Mouse (Mus musculus) adrenal gland, postnatal 14 days (tissue): ENCODE data around the gene Bcdin3d. TPM values are rescaled to one million over a fixed set of nuclear protein-coding genes. Genes with fewer than 3 reads are reported as not detected.

Experiments used
- DNase-seq: peaks from one replicate; pipeline ENCODE4 v3.0.0; 2021; ENCODE audit warnings: mixed read lengths
- total RNA-seq: library from RNA; stranded (reverse); gene quantifications from 2 replicates; pipeline ENCODE4 v1.2.3, GENCODE M21; 2021

Gene Bcdin3d
- total RNA-seq, 1 experiment from 2014 or later, result 3.9 TPM

DNA sequence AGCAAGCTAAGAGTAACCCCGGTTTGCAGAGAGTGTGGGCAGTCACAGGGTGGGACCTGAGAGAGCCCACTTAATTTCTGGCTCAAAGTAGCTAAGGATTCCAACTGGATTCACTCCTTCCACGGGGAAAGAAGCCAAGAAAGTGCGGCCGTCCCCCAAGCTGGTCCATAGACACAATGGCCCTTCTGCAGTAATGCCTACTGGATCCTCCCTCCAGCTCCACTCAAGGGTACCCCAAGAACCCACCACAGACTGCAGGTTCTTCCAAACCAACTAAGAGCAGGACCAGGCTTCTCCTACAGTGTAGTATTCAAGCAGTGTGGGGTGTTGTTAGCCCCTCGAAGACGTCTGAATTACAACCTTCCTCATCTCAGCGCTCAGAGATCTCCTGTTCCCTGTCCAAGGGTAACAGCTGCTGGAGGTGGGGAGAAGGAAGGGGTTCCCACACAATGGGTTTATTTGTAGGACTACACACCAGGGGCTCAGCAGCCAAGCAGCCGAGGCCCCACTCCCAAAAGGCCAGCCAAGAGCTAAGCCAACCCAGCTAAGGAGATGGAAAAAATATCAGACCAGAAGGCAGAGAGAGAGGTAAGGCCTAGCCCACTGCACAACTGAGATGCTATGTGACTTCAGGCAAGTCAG lies 33.6 kb downstream of the Bcdin3d start:
- DNase-seq, result no peak

DNA sequence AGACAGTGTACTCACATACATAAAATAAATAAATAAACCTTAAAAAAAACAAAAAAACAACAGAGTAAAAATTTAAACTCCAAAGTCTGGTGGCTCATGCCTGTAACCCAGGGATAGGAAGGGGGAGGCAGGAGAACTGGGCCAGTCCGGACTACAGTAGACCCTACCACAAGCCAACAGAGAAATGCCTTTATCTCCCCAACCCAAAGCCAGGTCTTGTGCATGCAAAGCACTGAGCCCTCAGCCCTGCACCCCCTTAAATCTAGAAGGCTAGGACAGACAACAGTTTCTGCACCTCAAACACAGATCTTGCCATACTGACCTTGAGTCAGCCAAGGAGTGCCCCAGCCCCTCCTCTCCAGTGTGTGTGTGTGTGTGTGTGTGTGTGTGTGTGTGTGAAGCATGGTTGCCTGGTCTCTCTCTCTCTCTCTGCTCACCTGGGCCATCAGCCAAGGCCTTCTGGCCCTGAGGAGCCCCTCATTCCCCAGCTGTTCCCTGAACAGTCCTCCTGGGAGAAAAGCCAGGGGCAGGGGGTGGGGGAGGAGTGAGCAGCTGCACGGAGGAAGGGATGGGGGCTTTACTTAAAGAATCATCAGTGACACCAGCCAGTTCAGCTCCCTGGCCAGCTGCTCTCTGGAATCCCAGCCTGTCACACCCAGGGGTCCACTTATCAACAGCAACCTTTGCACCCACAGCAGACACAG lies 34.3 kb downstream of the Bcdin3d start:
- DNase-seq, result peak; percentile 59

DNA sequence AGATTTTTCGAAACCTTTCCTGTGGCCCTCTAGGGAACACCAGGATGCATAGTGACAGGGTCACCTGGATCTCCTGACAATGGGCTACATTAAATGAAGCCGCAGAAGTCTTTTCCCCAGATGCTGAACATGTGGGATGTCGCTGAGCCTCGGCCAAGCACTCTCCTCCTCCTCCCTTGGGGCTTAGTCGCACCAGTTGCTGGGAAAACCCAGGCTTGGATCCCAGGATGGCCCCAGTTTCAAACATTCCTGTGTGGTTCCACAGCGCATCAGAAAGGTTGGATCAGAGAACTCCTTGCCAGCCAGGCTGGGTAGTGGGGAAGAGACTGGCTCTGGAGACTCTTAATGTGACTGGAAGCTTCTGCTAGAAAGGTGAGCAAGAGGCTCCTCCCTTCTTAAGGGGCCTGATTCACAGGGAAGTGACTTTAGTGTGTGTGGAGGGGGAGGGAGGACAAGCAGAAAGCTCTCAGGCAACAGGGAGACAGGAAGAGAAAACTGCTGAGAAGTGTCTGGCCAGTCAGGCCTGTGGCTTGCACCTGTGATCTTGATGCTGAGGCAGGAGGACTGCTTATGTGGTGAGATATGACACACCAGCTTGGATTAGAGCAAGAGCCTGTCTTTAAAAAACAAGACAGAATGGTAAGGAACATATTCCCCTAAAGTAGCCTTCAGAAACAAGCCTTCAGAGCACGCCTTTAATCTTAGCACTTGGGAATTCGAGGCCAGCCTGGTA lies 35.4 kb downstream of the Bcdin3d start:
- DNase-seq, result no peak

DNA sequence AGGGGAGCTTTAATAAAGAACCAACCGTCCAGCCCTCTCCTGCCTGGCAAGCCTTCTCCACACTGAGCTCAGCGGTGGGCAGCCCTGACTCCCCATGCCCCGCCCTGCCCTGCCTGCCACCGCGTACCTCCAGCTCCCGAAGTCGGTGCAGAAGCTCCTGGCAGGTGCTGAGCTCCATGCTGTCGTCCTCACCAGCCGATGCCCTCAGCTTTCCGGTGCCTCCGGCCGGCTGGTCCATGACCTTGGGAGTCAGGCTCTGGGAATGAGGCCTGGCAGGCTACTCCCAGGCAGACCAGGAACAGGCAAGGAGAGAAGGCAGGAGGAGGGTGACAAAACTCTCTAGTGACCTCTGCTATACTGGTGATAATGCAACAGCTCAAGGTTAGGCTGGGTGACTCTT lies 40.6 kb downstream of the Bcdin3d start:
- peak; percentile 85 for DNase-seq

DNA sequence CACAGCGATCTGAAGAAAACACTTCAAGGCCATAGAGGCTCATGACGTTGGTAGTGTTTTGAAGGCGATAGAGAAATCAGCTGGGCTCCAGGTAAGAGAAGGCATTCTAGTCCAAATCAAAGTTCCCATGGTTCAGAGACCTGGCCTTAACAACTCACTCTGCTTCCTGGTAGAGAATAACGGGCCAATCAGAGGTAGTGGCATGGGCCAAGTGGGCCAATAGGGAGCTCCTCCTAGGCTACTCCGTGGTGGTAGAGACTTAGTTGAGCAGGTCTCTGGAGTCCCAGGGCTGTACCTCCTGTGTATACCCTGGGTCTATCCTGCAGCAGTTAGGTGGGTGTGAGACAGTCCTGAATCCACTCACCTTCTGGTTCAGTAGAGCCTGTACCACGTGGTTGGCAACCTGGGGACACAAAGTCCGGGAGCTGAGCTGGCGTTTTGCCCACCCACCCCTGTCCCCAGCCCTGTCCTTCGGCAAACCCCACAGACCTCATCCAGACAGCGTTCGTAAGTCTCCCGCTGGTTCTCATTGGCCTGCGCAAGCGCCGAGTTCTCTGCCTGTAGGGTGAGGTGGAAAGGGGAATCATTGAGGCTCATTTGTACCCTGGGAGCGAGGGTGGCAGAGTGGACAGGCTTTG lies 41.3 kb downstream of the Bcdin3d start:
- DNase-seq, result peak; percentile 18

DNA sequence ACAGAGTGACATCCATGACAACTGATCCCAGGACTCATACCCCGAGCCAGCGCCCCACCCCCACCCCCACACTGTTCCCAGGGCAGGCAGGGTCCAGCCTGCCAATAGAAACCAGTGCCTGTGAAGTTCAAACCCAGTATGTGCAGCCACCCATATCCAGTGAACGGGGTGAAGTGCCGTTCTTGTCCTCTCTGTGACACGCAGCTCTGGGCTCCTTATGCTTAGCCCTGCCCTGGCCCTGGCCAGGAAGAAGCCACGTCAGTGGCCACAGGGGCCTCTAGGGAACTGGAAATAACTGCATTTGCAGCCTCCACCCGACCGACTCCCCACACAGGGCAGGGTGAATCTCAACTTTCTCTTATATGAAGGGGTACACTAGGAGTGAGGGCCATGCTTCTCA lies 42.6 kb downstream of the Bcdin3d start:
- peak; percentile 29 for DNase-seq

DNA sequence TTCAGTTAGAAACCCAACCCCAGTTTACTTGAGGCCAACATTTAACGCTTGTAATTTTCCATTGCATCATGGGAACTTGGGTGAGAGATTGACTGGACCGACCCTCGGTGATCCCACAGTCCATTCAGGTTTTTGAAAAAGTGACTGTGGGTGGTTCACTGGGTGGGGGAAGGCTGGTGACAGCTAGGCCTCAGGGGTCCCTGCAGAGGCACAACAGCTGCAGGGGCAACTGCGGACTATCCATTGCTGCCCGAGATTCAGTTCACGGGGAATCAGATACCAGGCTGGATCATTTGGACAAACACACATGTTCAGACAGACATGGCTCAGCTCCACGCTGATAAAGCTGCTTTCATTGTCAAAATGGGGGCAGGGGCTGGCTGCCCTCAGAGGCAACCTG lies 43.0 kb downstream of the Bcdin3d start:
- peak; percentile 23 for DNase-seq

DNA sequence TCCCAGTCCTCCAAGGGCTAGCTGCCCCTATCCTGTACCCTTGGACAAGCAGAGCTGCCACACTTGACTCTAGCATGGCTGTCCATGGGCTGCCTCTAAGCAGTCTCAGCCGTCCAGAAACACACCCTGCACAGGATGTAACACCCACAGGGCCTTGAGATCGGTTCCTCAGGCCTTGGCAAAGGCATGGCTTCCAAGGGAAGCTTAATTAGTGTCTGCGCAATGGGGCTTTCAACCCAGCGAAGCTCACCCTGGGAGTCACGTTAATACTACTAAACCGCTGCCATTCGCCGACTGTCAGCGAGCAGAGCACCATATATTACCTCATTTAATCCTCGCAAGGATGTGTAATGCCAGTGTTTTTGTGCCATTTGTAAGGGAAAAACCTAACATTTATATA lies 43.5 kb downstream of the Bcdin3d start:
- no peak for DNase-seq

DNA sequence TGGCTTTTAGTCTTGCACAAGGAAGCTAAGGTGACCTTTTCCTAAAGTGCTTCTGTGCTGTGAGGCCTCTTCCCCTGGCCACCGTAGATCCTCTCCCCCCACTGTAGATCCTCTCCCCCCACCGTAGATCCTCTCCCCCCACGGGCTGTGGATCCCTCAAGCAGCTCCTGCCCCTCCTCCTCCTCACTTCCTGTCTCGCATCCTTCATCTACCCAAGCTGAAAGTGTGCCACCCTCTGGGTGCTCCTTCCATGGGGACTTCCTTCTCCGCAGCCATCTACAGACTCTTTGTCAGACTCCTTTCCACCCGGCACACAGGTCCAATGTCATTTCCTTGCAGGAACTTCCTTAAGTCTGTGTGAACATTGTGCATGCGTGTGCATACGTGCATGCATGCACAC lies 44.1 kb downstream of the Bcdin3d start:
- peak; percentile 20 for DNase-seq

DNA sequence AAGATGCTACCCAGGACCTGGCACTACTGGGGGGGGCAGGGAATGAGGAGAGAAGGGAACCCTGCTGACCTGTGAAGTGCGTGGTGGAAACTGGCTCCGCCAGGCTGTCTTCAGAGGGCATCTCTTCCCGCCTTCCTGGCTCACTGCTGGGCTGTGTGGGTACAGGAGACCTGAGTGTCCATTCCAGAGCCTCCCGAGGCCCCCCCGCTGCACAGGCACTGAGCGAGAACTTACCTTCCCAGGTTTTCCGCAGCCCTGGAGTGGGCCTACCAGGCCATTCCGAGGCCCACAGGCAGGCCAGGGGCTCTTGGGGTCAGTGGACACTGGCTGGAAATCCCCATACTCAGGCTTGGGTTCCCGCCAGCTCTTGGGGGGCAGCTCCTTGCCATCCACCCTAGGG lies 50.6 kb downstream of the Bcdin3d start:
- no peak for DNase-seq

DNA sequence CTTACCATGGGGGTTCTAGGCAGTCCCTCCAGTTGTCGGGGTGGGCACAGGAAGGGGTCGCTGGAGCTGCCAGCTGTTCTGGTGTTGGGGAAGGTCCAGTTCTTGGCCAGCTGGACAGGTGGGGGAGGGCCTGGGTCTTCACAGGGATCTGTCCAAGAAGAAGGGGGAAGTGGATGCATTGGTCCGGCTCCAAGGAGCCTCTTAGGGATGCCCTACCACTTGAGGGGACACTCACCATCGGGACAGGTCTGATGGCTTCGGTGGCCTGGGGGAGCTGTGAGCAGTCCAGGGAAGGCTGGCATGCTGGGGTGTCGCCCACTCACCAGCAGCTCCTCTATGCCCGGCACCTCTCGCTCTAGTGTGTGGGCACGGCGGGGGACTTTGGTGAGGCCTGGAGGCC lies 51.4 kb downstream of the Bcdin3d start:
- DNase-seq, result peak; percentile 13

DNA sequence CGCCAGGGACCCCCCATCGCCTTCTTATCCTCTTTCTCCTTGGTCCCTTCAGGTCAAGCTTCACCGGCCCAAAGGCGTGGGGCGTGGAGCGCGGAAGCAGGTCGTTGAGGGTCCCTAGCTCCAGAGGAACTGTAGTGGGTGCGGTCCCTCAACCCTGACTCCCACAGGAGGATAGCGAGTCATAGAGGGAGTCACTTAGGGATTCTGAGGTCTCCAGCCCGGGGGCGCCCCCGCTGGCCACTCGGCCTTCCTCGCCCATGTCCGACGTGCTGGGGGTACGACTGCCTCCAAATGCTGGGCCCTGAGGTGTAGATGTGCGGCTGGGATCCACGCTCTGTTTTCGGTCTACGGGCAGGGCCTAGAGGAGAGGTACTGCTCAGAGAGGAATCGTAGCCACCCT lies 52.0 kb downstream of the Bcdin3d start:
- peak; percentile 10 for DNase-seq

DNA sequence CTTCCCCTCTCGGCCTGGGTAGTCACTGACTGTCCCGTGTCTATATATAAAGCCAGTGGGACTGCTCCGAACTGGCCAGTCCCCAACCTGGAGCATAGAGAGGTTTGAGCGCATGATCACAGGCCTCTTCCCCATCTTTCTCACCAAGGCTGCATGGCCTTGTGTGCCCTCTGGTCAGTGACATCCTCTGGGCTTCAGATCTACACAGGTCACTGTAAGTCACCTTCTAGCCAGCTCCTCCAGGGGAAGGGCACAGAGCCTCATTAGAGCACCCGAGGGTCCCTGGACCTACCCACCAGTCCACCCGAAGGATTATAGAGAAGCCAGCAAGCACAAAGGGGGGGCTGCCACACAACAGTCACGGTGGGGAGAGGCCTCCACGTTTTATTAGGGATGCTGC lies 52.9 kb downstream of the Bcdin3d start:
- peak; percentile 4 for DNase-seq

DNA sequence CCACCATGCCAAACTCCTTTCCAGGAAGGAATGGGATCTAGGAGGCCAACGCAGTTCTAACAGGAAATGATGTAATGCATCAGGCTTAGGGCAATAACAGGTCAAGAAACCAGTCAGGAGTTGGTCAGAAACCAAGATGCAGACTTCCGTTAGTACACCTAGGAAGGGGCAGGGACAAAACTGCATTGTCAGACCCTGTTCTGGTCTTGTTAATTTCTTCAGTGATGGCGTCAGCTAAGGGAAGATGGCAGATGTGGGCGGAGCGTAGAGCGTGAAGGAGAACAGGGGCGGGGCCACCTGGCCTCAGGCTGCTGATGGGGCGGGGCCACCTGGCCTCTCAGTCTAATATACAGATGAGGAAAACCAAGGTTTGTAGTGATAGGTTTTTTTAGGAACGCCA lies 53.4 kb downstream of the Bcdin3d start:
- peak; percentile 57 for DNase-seq

DNA sequence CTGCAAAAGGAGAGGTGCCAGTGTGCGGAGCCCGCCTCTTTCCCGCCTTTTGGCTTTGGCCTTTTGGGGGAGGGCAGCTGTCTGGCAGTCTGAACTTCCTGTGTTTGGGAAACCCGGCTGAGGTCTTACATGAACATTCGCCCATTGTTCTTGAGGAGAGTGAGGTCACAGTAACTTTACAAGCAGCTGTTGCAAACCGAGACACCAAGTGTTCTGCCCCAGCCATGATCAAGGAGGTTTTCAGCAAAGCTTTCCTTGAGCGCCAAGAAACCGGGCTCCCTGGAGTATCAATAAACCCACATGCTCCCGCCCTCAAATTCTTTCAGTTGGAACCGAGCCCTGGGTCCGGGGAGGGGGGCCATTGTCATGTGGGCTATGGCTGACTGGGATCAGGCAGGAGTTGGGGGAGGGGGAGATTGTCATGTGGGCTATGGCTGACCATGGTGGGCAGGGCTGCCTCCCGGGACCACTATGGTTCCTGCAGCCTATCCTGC lies 54.0 kb downstream of the Bcdin3d start:
- peak; percentile 86 for DNase-seq

DNA sequence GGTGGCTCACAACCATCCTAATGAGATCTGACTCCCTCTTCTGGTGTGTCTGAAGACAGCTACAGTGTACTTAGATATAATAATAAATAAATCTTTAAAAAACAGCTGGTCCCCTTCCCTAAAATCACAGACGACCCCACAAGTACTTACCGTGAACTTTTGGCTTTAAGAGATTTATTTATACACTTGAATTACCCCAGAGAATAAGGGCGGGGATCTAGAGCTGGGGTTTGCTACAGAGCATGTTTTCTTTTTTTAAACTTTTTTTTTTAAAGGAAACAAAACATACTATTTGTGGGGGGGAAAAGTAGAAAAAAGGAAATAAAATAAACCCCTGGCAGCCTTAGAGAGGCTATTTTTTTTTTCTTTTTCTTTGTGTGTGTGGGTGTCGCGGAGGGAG lies 54.4 kb downstream of the Bcdin3d start:
- no peak for DNase-seq

Other genes starting within 250 kb of the Bcdin3d start
- gene Kcnh3, start 249.9 kb downstream of the Bcdin3d start, total RNA-seq, result 1.1 and 1.8 TPM in 2 replicates
- gene Mcrs1, start 222.8 kb downstream of the Bcdin3d start, total RNA-seq, result 41.4 and 41.9 TPM in 2 replicates
- 44.8 and 46.5 TPM in 2 replicates for gene Prpf40b, start 179.6 kb downstream of the Bcdin3d start, total RNA-seq
- 2.0 and 2.8 TPM in 2 replicates for gene Fam186b, start 178.8 kb downstream of the Bcdin3d start, total RNA-seq
- gene Fmnl3, start 104.2 kb downstream of the Bcdin3d start, total RNA-seq, result 21.3 and 31.3 TPM in 2 replicates
- gene Tmbim6, start 81.8 kb downstream of the Bcdin3d start, total RNA-seq, result 571 and 598 TPM in 2 replicates
- gene Nckap5l, start 17.0 kb downstream of the Bcdin3d start, total RNA-seq, result 25.6 and 29.0 TPM in 2 replicates
- gene Faim2, start 53.4 kb upstream of the Bcdin3d start, total RNA-seq, result 16.3 and 17.2 TPM in 2 replicates
- gene Aqp2, start 104.3 kb upstream of the Bcdin3d start, total RNA-seq, result 1.4 and 1.7 TPM in 2 replicates
- 2.1 and 2.3 TPM in 2 replicates for gene Aqp5, start 116.1 kb upstream of the Bcdin3d start, total RNA-seq
- not detected in 2 replicates for gene Aqp6, start 126.7 kb upstream of the Bcdin3d start, total RNA-seq
- gene Racgap1, start 176.9 kb upstream of the Bcdin3d start, total RNA-seq, result 25.3 and 28.5 TPM in 2 replicates
- gene Asic1, start 195.6 kb upstream of the Bcdin3d start, total RNA-seq, result 0.70 and 0.75 TPM in 2 replicates
- gene Smarcd1, start 227.4 kb upstream of the Bcdin3d start, total RNA-seq, result 40.0 and 57.6 TPM in 2 replicates
- 17.6 and 18.1 TPM in 2 replicates for gene Gm17349, start 230.8 kb upstream of the Bcdin3d start, total RNA-seq
- 1,539 and 1,562 TPM in 2 replicates for gene Gpd1, start 242.8 kb upstream of the Bcdin3d start, total RNA-seq